Mouse (Mus musculus): ENCODE data around the gene Thoc6.

The Thoc6 gene

GRCm38 (mm10) chr17:23673424-23674073 lies at the start of gene Thoc6, which contains the start of gene Hcfc1r1:
Gene Thoc6, minus strand, starts transcription at chr17:23673882.
Gene Hcfc1r1, plus strand, starts transcription at chr17:23673596.
- DNase-seq (ENCODE audit: extremely low spot score), result peak; percentile 95

- DNase-seq (ENCODE audit: extremely low spot score), result no peak
These were observed 48.9 kb upstream of the Thoc6 start, which contains the start of gene 1520401A03Rik for GRCm38 (mm10) chr17:23722376-23723125. Gene 1520401A03Rik, minus strand, starts transcription at chr17:23722783.

- DNase-seq (ENCODE audit: extremely low spot score), result no peak
These were observed 48.2 kb upstream of the Thoc6 start for GRCm38 (mm10) chr17:23721886-23722285.

- DNase-seq (ENCODE audit: extremely low spot score), result no peak
These were observed 45.8 kb upstream of the Thoc6 start for GRCm38 (mm10) chr17:23719455-23719854.

- DNase-seq (ENCODE audit: extremely low spot score), result no peak
These were observed 43.3 kb upstream of the Thoc6 start for GRCm38 (mm10) chr17:23717003-23717402.

GRCm38 (mm10) chr17:23706212-23706611 lies 32.5 kb upstream of the Thoc6 start:
- peak; percentile 69 for DNase-seq (ENCODE audit: extremely low spot score)

- DNase-seq (ENCODE audit: extremely low spot score), result no peak
These were observed 31.9 kb upstream of the Thoc6 start for GRCm38 (mm10) chr17:23705525-23706104.

- no peak for DNase-seq (ENCODE audit: extremely low spot score)
These were observed 31.1 kb upstream of the Thoc6 start for GRCm38 (mm10) chr17:23704741-23705140.

- no peak for DNase-seq (ENCODE audit: extremely low spot score)
These were observed 29.6 kb upstream of the Thoc6 start for GRCm38 (mm10) chr17:23703301-23703700.

- peak; percentile 86 for DNase-seq (ENCODE audit: extremely low spot score)
These were observed 26.4 kb upstream of the Thoc6 start for GRCm38 (mm10) chr17:23700079-23700478.

GRCm38 (mm10) chr17:23699131-23700077 lies 25.7 kb upstream of the Thoc6 start:
- no peak for DNase-seq (ENCODE audit: extremely low spot score)

GRCm38 (mm10) chr17:23695801-23696200 lies 22.1 kb upstream of the Thoc6 start:
- no peak for DNase-seq (ENCODE audit: extremely low spot score)

- DNase-seq (ENCODE audit: extremely low spot score), result no peak
These were observed 20.8 kb upstream of the Thoc6 start for GRCm38 (mm10) chr17:23694491-23694890.

- DNase-seq (ENCODE audit: extremely low spot score), result no peak
These were observed 10.4 kb upstream of the Thoc6 start, which contains the start of gene Cldn9 for GRCm38 (mm10) chr17:23683856-23684672. Gene Cldn9, minus strand, starts transcription at chr17:23684026.

GRCm38 (mm10) chr17:23683226-23683625 lies 9.5 kb upstream of the Thoc6 start:
- no peak for DNase-seq (ENCODE audit: extremely low spot score)

GRCm38 (mm10) chr17:23682530-23682929 lies 8.8 kb upstream of the Thoc6 start:
- no peak for DNase-seq (ENCODE audit: extremely low spot score)

GRCm38 (mm10) chr17:23682092-23682491 lies 8.4 kb upstream of the Thoc6 start:
- DNase-seq (ENCODE audit: extremely low spot score), result no peak

- no peak for DNase-seq (ENCODE audit: extremely low spot score)
These were observed 7.4 kb upstream of the Thoc6 start for GRCm38 (mm10) chr17:23681086-23681485.

GRCm38 (mm10) chr17:23680336-23680735 lies 6.7 kb upstream of the Thoc6 start:
- no peak for DNase-seq (ENCODE audit: extremely low spot score)

GRCm38 (mm10) chr17:23679127-23679835 lies 5.6 kb upstream of the Thoc6 start, which contains the start of gene Cldn6:
Gene Cldn6, plus strand, starts transcription at chr17:23679249.
- no peak for DNase-seq (ENCODE audit: extremely low spot score)
